Mouse (Mus musculus): ENCODE data around the gene Mfsd4a.

DNA sequence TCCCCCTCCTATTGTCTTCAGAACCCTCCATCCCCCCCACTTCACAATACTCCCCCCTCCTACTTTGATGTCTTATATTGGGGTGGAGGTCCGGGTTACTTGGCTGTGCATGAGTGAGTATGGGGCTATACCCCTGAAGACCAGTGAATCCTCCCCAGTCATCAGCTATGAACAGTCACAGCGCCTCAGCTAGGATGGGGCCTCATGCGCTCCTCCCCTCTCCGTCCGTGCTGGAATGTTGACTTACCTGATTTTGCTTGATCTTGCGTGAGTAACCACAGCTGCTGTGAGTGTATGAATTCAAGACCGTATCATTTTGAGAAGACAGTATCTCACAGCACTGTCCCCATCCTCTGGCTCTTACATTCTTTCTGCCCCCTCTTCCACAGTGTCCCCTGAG, 48.0 kb downstream of the Mfsd4a start:
- TF ChIP-seq CTCF (IDR thresholded peaks at IDR 0.05; ENCODE audit: low read depth) (no peak), EP300 (IDR thresholded peaks at IDR 0.05; ENCODE audit: low read depth) (no peak)

All from heart, postnatal 0 days (tissue).